Mouse (Mus musculus) testis, adult 2 months (tissue): ENCODE results near the gene Stat1.

Experiments used
- CTCF ChIP-seq: fragments of 200-500 bp; IDR thresholded peaks from 2 replicates; pipeline ENCODE4 v1.5.1; 2012; ENCODE audit warnings: low read depth, mild to moderate bottlenecking, inconsistent platforms, low read length, moderate library complexity; ENCODE audit not compliant: control insufficient read depth, insufficient read depth, insufficient replicate concordance
- POLR2A ChIP-seq: fragments of 200-500 bp; IDR thresholded peaks from 2 replicates; pipeline ENCODE4 v1.6.1; 2012; ENCODE audit warnings: low read depth, mild to moderate bottlenecking, inconsistent platforms, low read length, moderate library complexity; ENCODE audit not compliant: control insufficient read depth

DNA sequence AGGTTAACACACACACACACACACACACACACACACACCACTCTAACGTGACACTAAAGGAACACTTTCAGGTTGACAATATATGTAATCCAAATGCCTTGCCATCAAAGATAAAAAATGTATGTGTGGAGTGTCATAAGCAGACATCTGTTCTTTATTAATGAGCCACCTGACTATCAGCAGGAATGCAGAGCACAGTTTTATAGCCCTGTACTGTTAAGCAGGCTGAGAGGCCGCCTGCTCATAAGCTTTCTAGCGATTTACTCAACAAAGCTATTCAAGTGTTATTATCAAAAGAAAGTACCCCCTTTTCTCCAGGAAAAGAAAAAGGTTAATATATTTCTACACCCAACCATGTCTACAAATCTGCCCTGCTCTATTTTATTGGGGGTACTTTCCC is 56.7 kb downstream of the Stat1 start:
- TF ChIP-seq CTCF (no peak), POLR2A (no peak)
